Mouse (Mus musculus): ENCODE data around the gene Fxr2. TPM values are rescaled to one million over a fixed set of nuclear protein-coding genes. Genes with fewer than 3 reads are reported as not detected.
A peak's percentile ranks its signal among the peaks of the same experiment; 100 is the strongest.
"Not testable (repeated sequence)": the region's sequence is repeated elsewhere in the genome, so short reads cannot be mapped to it uniquely, and the experiment has no call there.

Gene Fxr2
- polyA plus RNA-seq, 1 experiment from 2014 or later, result 22.9 TPM

- H3K9ac ChIP-seq, result peak overlapping the region; percentile 16
- H3K27me3 ChIP-seq, result 0 out of 2 replicates have a peak, but pooled peaks cover 11% of the 10 kb centered on the region
- peak overlapping the region; percentile 44 for H3K4me2 ChIP-seq
- peak overlapping the region; percentile 18; the same call in 1 of the 2 replicates for H3K4me3 ChIP-seq
- peaks cover 4% of the 10 kb centered on the region for H3K4me1 ChIP-seq (replicated peaks)
- H3K9me3 ChIP-seq (replicated peaks), result no peaks in the 10 kb centered on the region
- no peaks in the 10 kb centered on the region for H3K36me3 ChIP-seq
- WGBS, result 13% methylated on average over 19 of the region's 19 CpGs
- no peak overlapping the region for H3K27ac ChIP-seq
- no peak; the same call in 1 of the 2 replicates for ATAC-seq (replicated peaks; ENCODE audit: insufficient number of reproducible peaks, insufficient read depth, low FRiP score, low read depth)
These were observed 19.1 kb upstream of the Fxr2 start for GRCm38 (mm10) chr11:69613553-69614256.

DNA sequence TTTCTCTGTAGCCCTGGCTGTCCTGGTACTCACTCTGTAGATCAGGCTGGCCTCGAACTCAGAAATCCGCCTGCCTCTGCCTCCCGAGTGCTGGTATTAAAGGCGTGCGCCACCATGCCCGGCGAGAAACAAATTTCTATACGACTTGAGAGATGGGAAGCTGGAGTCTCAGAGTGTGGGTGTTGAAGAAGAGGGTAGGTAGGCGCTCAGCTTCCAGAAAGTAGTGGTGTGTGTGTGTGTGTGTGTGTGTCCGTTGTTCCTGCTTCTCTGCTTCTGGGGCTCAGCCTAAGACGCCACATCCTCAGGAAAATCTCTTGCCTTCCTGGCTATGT, 18.6 kb upstream of the Fxr2 start:
- Histone ChIP-seq H3K4me2 (peak overlapping the region; percentile 44; the same call in 1 of the 2 replicates), H3K27me3 (0 out of 2 replicates have a peak, but pooled peaks cover 11% of the 10 kb centered on the region), H3K4me3 (peak overlapping the region; percentile 18; the same call in 1 of the 2 replicates)
- not testable (repeated sequence) for H3K9me3 ChIP-seq (replicated peaks); H3K27ac ChIP-seq; H3K9ac ChIP-seq; H3K4me1 ChIP-seq (replicated peaks); H3K36me3 ChIP-seq; ATAC-seq (replicated peaks; ENCODE audit: insufficient number of reproducible peaks, insufficient read depth, low FRiP score, low read depth)
- WGBS, result 43% methylated on average over 11 of the region's 11 CpGs

DNA sequence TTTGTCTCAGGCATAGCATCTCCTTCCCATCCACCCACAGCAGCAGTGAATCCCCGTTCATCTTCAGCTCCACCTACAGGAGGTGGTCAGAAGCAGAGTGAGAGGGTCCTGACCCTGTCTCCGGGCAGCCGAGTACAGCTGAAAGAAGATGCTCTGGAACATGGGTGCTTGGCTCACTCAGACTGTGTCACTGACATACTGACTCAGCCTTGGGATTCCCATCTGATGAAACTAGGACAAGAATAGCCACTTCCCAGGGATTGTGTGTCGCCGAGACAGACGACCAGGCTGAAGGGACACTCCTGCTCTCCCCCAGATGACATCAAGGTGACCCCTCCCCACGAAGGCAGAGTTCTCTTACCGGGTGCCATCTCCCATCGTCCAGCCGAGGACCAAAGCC, 16.0 kb upstream of the Fxr2 start:
- H3K4me3 ChIP-seq, result no peak overlapping the region
- WGBS, result 34% methylated on average over 10 of the region's 10 CpGs
- H3K9me3 ChIP-seq (replicated peaks), result no peaks in the 10 kb centered on the region
- ATAC-seq (replicated peaks; ENCODE audit: insufficient number of reproducible peaks, insufficient read depth, low FRiP score, low read depth), result no peak
- no peak overlapping the region for H3K4me2 ChIP-seq
- H3K27me3 ChIP-seq, result 0 out of 2 replicates have a peak, but pooled peaks cover 11% of the 10 kb centered on the region
- no peaks in the 10 kb centered on the region for H3K36me3 ChIP-seq
- peaks cover 8% of the 10 kb centered on the region for H3K4me1 ChIP-seq (replicated peaks)
- no peak overlapping the region for H3K9ac ChIP-seq
- H3K27ac ChIP-seq, result no peak overlapping the region

GRCm38 (mm10) chr11:69617805-69618204, 15.0 kb upstream of the Fxr2 start, which contains the start of gene Shbg:
Gene Shbg, minus strand, starts transcription at chr11:69617905.
- ATAC-seq (replicated peaks; ENCODE audit: insufficient number of reproducible peaks, insufficient read depth, low FRiP score, low read depth), result no peak
- Histone ChIP-seq H3K9me3 (replicated peaks) (no peaks in the 10 kb centered on the region), H3K4me1 (replicated peaks) (peaks cover 14% of the 10 kb centered on the region), H3K27me3 (0 out of 2 replicates have a peak, but pooled peaks cover 11% of the 10 kb centered on the region), H3K27ac (no peak within 1 kb of the TSS), H3K4me2 (no peak within 1 kb of the TSS), H3K9ac (no peak within 1 kb of the TSS), H3K4me3 (no peak within 1 kb of the TSS), H3K36me3 (no peaks in the 10 kb centered on the region)
- WGBS, result 56% methylated on average over 5 of the region's 5 CpGs

- ATAC-seq (replicated peaks; ENCODE audit: insufficient number of reproducible peaks, insufficient read depth, low FRiP score, low read depth), result no peak
- peaks cover 12% of the 10 kb centered on the region for H3K4me1 ChIP-seq (replicated peaks)
- no peaks in the 10 kb centered on the region for H3K36me3 ChIP-seq
- no peaks in the 10 kb centered on the region for H3K9me3 ChIP-seq (replicated peaks)
- 0 out of 2 replicates have a peak, but pooled peaks cover 3% of the 10 kb centered on the region for H3K27me3 ChIP-seq
- H3K9ac ChIP-seq, result no peak overlapping the region
- no peak overlapping the region for H3K4me2 ChIP-seq
- H3K4me3 ChIP-seq, result no peak overlapping the region
- H3K27ac ChIP-seq, result no peak overlapping the region
- 61% methylated on average over 7 of the region's 7 CpGs for WGBS
These were observed 12.3 kb upstream of the Fxr2 start for GRCm38 (mm10) chr11:69620394-69621081.

GRCm38 (mm10) chr11:69621571-69622268, 11.1 kb upstream of the Fxr2 start, which contains the start of gene Sat2:
Gene Sat2, plus strand, starts transcription at chr11:69622024.
- peak; percentile 76 for ATAC-seq (replicated peaks; ENCODE audit: insufficient number of reproducible peaks, insufficient read depth, low FRiP score, low read depth)
- no peaks in the 10 kb centered on the region for H3K9me3 ChIP-seq (replicated peaks)
- H3K36me3 ChIP-seq, result no peaks in the 10 kb centered on the region
- peak within 1 kb of the TSS; percentile 82 for H3K9ac ChIP-seq
- WGBS, result 2% methylated on average over 20 of the region's 20 CpGs
- peak within 1 kb of the TSS; percentile 73 for H3K4me3 ChIP-seq
- 0 out of 2 replicates have a peak, but pooled peaks cover 2% of the 10 kb centered on the region for H3K27me3 ChIP-seq
- H3K4me2 ChIP-seq, result peak within 1 kb of the TSS; percentile 86
- peaks cover 12% of the 10 kb centered on the region for H3K4me1 ChIP-seq (replicated peaks)
- peak within 1 kb of the TSS; percentile 71 for H3K27ac ChIP-seq

DNA sequence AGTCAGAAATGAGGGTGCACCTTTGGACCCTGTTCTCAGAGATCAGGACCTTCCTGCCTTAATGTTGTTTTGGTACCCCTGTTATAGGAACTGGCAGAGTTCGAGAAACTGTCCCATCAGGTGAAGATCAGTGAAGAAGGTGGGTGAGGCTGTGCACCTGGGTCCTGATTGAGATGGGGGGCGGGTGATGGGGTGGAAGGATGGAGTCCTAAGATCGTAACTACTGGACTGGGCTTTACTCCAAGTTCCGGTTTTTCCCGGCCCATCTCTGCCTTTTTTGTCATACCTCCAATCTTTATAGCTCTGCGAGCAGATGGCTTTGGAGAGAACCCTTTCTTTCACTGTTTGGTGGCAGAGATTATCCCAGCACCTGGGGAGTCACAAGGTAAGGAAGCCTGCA, 10.4 kb upstream of the Fxr2 start:
- H3K27ac ChIP-seq, result peak overlapping the region; percentile 71
- H3K4me2 ChIP-seq, result peak overlapping the region; percentile 86
- H3K27me3 ChIP-seq, result no peaks in the 10 kb centered on the region
- WGBS, result 38% methylated on average over 6 of the region's 6 CpGs
- ATAC-seq (replicated peaks; ENCODE audit: insufficient number of reproducible peaks, insufficient read depth, low FRiP score, low read depth), result no peak
- peak overlapping the region; percentile 73 for H3K4me3 ChIP-seq
- no peaks in the 10 kb centered on the region for H3K36me3 ChIP-seq
- H3K4me1 ChIP-seq (replicated peaks), result peaks cover 12% of the 10 kb centered on the region
- peak overlapping the region; percentile 82 for H3K9ac ChIP-seq
- no peaks in the 10 kb centered on the region for H3K9me3 ChIP-seq (replicated peaks)

DNA sequence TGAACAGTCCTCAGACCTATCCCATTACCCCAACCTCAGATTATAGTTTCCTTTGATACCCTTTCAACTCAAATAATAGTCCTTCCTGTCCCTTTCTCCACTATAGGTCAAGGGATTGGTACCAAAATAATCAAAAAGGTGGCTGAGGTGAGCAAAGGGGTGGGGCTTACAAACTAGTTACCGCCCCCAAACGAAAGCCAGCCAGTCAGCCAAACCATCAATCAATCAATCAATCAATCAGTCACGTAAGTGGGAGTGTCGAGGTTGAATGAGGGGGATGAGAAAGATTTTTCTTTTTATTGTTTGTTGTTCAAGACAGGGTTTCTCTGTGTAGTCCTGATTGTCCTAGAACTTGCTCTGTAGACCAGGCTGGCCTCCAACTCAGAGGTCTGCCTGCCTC, 9.8 kb upstream of the Fxr2 start:
- no peak for ATAC-seq (replicated peaks; ENCODE audit: insufficient number of reproducible peaks, insufficient read depth, low FRiP score, low read depth)
- Histone ChIP-seq H3K4me1 (replicated peaks) (peaks cover 12% of the 10 kb centered on the region), H3K9ac (no peak overlapping the region), H3K27me3 (no peaks in the 10 kb centered on the region), H3K36me3 (no peaks in the 10 kb centered on the region), H3K27ac (no peak overlapping the region), H3K4me2 (no peak overlapping the region; the same call in 1 of the 2 replicates), H3K4me3 (peak overlapping the region; percentile 73; the same call in 1 of the 2 replicates), H3K9me3 (replicated peaks) (no peaks in the 10 kb centered on the region)
- 73% methylated on average over 4 of the region's 4 CpGs for WGBS

DNA sequence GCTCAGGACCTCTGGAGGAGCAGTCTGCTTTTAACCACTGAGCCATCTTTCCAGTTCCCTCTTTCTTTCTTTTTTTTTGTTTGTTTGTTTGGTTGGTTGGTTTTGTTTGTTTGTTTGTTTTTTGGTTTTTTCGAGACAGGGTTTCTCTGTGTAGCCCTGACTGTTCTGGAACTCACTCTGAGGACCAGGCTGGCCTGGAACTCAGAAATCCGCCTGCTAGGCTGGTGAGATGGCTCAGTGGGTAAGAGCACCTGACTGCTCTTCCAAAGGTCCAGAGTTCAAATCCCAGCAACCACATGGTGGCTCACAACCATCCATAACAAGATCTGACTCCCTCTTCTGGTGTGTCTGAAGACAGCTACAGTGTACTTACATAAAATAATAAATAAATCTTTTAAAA, 8.5 kb upstream of the Fxr2 start:
- H3K4me3 ChIP-seq; H3K36me3 ChIP-seq; H3K9ac ChIP-seq; H3K27me3 ChIP-seq; H3K9me3 ChIP-seq (replicated peaks); H3K27ac ChIP-seq; H3K4me2 ChIP-seq; ATAC-seq (replicated peaks; ENCODE audit: insufficient number of reproducible peaks, insufficient read depth, low FRiP score, low read depth): not testable (repeated sequence)
- WGBS, result 92% methylated on average over 2 of the region's 2 CpGs
- peaks cover 12% of the 10 kb centered on the region for H3K4me1 ChIP-seq (replicated peaks)

GRCm38 (mm10) chr11:69628286-69628685, 4.5 kb upstream of the Fxr2 start:
- Histone ChIP-seq H3K4me2 (no peak overlapping the region), H3K4me1 (replicated peaks) (peaks cover 2% of the 10 kb centered on the region; the same call in 1 of the 2 replicates), H3K36me3 (no peaks in the 10 kb centered on the region), H3K9ac (no peak overlapping the region), H3K4me3 (no peak overlapping the region), H3K27me3 (no peaks in the 10 kb centered on the region), H3K27ac (no peak overlapping the region), H3K9me3 (replicated peaks) (no peaks in the 10 kb centered on the region)
- 36% methylated on average over 6 of the region's 6 CpGs for WGBS
- no peak for ATAC-seq (replicated peaks; ENCODE audit: insufficient number of reproducible peaks, insufficient read depth, low FRiP score, low read depth)

DNA sequence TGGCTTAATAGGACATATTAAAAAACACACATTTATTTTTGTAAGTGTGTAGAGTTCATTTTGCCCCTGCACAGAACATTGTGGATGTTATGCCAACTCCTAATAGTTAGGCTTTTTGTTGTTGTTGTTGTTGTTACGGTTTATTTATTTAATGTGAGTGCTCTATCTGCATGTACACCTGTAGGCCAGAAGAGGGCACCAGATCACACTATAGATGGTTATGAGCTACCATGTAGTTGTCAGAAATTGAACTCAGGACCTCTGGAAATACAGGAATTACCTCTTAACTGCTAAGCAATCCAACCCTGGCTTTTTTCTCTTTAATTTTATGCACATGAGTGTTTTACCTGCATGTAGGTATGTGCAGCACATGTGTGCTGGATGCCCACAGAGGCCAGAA, 3.0 kb upstream of the Fxr2 start:
- H3K9me3 ChIP-seq (replicated peaks), result no peaks in the 10 kb centered on the region

More for the DNA sequence above, 3.0 kb upstream of the Fxr2 start:
- H3K4me3 ChIP-seq, result no peak overlapping the region
- no peaks in the 10 kb centered on the region for H3K36me3 ChIP-seq
- H3K4me2 ChIP-seq, result no peak overlapping the region
- WGBS, result 60% methylated on average over 1 of the region's 1 CpGs
- H3K27ac ChIP-seq, result no peak overlapping the region
- no peak for ATAC-seq (replicated peaks; ENCODE audit: insufficient number of reproducible peaks, insufficient read depth, low FRiP score, low read depth)
- H3K9ac ChIP-seq, result no peak overlapping the region
- peaks cover 12% of the 10 kb centered on the region for H3K4me1 ChIP-seq (replicated peaks)
- no peaks in the 10 kb centered on the region for H3K27me3 ChIP-seq

All from heart, embryonic 15.5 days (tissue).